Mouse (Mus musculus): ENCODE data around the gene Tanc1.

Gene Tanc1

GRCm38 (mm10) chr2:59681181-59681580, 69.3 kb downstream of the Tanc1 start:
- no peak for DNase-seq (ENCODE audit: low spot score)

- no peak for DNase-seq (ENCODE audit: low spot score)
These were observed 73.2 kb downstream of the Tanc1 start for GRCm38 (mm10) chr2:59684864-59685605.

GRCm38 (mm10) chr2:59685606-59685950, 73.7 kb downstream of the Tanc1 start:
- DNase-seq (ENCODE audit: low spot score) = no peak

GRCm38 (mm10) chr2:59688261-59689104, 76.6 kb downstream of the Tanc1 start:
- DNase-seq (ENCODE audit: low spot score) = no peak

GRCm38 (mm10) chr2:59691112-59691511, 79.3 kb downstream of the Tanc1 start:
- no peak for DNase-seq (ENCODE audit: low spot score)

GRCm38 (mm10) chr2:59693473-59693872, 81.6 kb downstream of the Tanc1 start:
- DNase-seq (ENCODE audit: low spot score) = no peak

GRCm38 (mm10) chr2:59697123-59697522, 85.3 kb downstream of the Tanc1 start:
- DNase-seq (ENCODE audit: low spot score) = no peak

- DNase-seq (ENCODE audit: low spot score) = no peak
These were observed 86.1 kb downstream of the Tanc1 start for GRCm38 (mm10) chr2:59697722-59698634.

- no peak for DNase-seq (ENCODE audit: low spot score)
These were observed 86.9 kb downstream of the Tanc1 start for GRCm38 (mm10) chr2:59698635-59699300.

- DNase-seq (ENCODE audit: low spot score) = no peak
These were observed 88.1 kb downstream of the Tanc1 start for GRCm38 (mm10) chr2:59699893-59700292.

- DNase-seq (ENCODE audit: low spot score) = no peak
These were observed 93.4 kb downstream of the Tanc1 start for GRCm38 (mm10) chr2:59705221-59705620.

- DNase-seq (ENCODE audit: low spot score) = no peak
These were observed 95.0 kb downstream of the Tanc1 start for GRCm38 (mm10) chr2:59706806-59707205.

GRCm38 (mm10) chr2:59707922-59708706, 96.3 kb downstream of the Tanc1 start:
- DNase-seq (ENCODE audit: low spot score) = no peak

GRCm38 (mm10) chr2:59710771-59711170, 98.9 kb downstream of the Tanc1 start:
- DNase-seq (ENCODE audit: low spot score) = no peak

GRCm38 (mm10) chr2:59711992-59712391, 100.2 kb downstream of the Tanc1 start:
- no peak for DNase-seq (ENCODE audit: low spot score)

- DNase-seq (ENCODE audit: low spot score) = no peak
These were observed 100.6 kb downstream of the Tanc1 start for GRCm38 (mm10) chr2:59712484-59712883.

- DNase-seq (ENCODE audit: low spot score) = no peak
These were observed 102.0 kb downstream of the Tanc1 start for GRCm38 (mm10) chr2:59713626-59714556.

GRCm38 (mm10) chr2:59714992-59715391, 103.2 kb downstream of the Tanc1 start:
- DNase-seq (ENCODE audit: low spot score) = no peak

- DNase-seq (ENCODE audit: low spot score) = no peak
These were observed 104.6 kb downstream of the Tanc1 start for GRCm38 (mm10) chr2:59716461-59716860.

Data from spleen, adult 12 weeks (tissue).